Mouse (Mus musculus): ENCODE measurements around the gene Lrrc28. TPM values are rescaled to one million over a fixed set of nuclear protein-coding genes. Genes with fewer than 3 reads are reported as not detected.

Lrrc28 gene
- 21.3 TPM for polyA plus RNA-seq (2017; shearing (Covaris generic))

GRCm38 (mm10) chr7:67644833-67645680 lies at the start of gene Lrrc28:
Lrrc28 (minus strand) TSS chr7:67645268.

DNA sequence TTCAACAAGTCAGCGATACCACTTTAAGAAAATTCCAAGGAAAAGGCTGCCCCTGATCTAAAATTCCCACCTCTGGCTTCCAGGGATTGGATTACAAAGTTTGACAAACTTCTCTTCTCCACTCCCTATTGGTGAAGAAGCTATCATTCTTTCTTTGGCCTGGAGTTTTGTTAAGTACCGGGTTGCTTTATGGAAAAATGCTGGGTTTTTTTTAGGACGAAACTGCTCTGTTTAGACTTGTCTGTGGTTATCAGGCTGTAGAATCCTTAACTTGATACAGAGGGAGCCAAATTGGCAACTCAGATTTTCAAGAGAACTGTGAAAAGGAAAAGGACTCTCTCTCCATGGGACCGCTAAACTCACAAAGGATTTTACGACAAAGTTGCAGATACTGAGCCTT lies 2.2 kb upstream of the Lrrc28 start, which contains the start of gene Ttc23:
TSS of gene Ttc23 (plus strand) at position 134 of the 400 bp plus-strand sequence.

Other genes with a start within 250 kb of the Lrrc28 start
- 3.6 TPM for gene Ttc23, start 2.1 kb upstream of the Lrrc28 start, polyA plus RNA-seq (2017; shearing (Covaris generic))
- not detected for gene Synm, start 114.5 kb upstream of the Lrrc28 start, polyA plus RNA-seq (2017; shearing (Covaris generic))